Mouse (Mus musculus) layer of hippocampus, postnatal 25 days (tissue): Measurements from ENCODE around the gene Inhbb. TPM values are rescaled to one million over a fixed set of nuclear protein-coding genes. Genes with fewer than 3 reads are reported as not detected.

Source experiments
- DNase-seq, 2 experiments: peaks; one replicate each; pipeline ENCODE4 v3.0.0; 2022; ENCODE audit warnings: mixed read lengths in 2 of 2, low spot score in 1 of 2; ENCODE audit errors: extremely low spot score in 1 of 2
- total RNA-seq, 2 experiments: library from RNA; stranded (reverse); gene quantifications; 2 replicates each; pipeline ENCODE4 v1.2.3; 2021

Inhbb gene
- total RNA-seq, 2 experiments from 2014 or later = 8.6 to 8.7 TPM

- peak; percentile 13 to 30 for DNase-seq
Observed at GRCm38 (mm10) chr1:119388664-119389396, 33.2 kb downstream of the Inhbb start.

GRCm38 (mm10) chr1:119386306-119386705 is 35.7 kb downstream of the Inhbb start:
- no peak for DNase-seq

- peak; percentile 45 to 49 for DNase-seq
Observed at GRCm38 (mm10) chr1:119383916-119384315, 38.1 kb downstream of the Inhbb start.

GRCm38 (mm10) chr1:119380609-119381008 is 41.4 kb downstream of the Inhbb start:
- DNase-seq = no peak

- no peak for DNase-seq
Observed at GRCm38 (mm10) chr1:119375376-119375775, 46.7 kb downstream of the Inhbb start.

- no peak for DNase-seq
Observed at GRCm38 (mm10) chr1:119367546-119367945, 54.5 kb downstream of the Inhbb start.

GRCm38 (mm10) chr1:119366315-119366714 is 55.7 kb downstream of the Inhbb start:
- DNase-seq = no peak

Other genes starting within 250 kb of the Inhbb start
- 10 to 100 TPM; 21.4 to 23.5 TPM for gene Ralb, start 82.5 kb upstream of the Inhbb start, total RNA-seq
- 10 to 100 TPM; 15.3 to 15.4 TPM for gene Tmem185b, start 103.9 kb upstream of the Inhbb start, total RNA-seq
- gene Epb41l5, start 226.8 kb upstream of the Inhbb start, total RNA-seq = 1 to 10 TPM; 4.9 to 5.5 TPM